Mouse (Mus musculus) liver, embryonic 14.5 days (tissue): ENCODE measurements at regions not wholly inside any gene's neighbourhood (a gene's known extent, or its start where the extent isn't known, plus 50 kb on each side); places are given as distances from the start of the nearest gene placed in this dataset.

Experiments used
- ATAC-seq: fragments of 200-750 bp; cut with Nextera tagmentation; 2 replicates; pipeline ENCODE4 v1.8.0; 2017; ENCODE audit warnings: moderate number of reproducible peaks, mild to moderate bottlenecking, moderate library complexity; ENCODE audit not compliant: insufficient read depth
- DNase-seq, 3 experiments: peaks; one replicate each; pipeline ENCODE4 v3.0.0-alpha.2; 2012 to 2013; ENCODE audit warnings: low read depth in 3 of 3, low spot score in 3 of 3
- H3K27ac ChIP-seq: fragments of 300-500 bp; sonication (generic); 2 replicates; pipeline ENCODE4 v1.5.1; 2014; ENCODE audit warnings: moderate library complexity, mild to moderate bottlenecking, control low read depth, inconsistent platforms
- H3K27me3 ChIP-seq: fragments of 300-500 bp; sonication (generic); 2 replicates; pipeline ENCODE4 v1.6.1; 2014; ENCODE audit warnings: mild to moderate bottlenecking, low read length, moderate library complexity; ENCODE audit not compliant: control insufficient read depth, insufficient read depth
- H3K36me3 ChIP-seq: fragments of 300-500 bp; sonication (generic); replicated peaks from 2 replicates; pipeline ENCODE4 v1.6.1; 2014; ENCODE audit warnings: low read depth; ENCODE audit not compliant: control insufficient read depth, insufficient read depth
- H3K4me1 ChIP-seq, 2 experiments: fragments of 200-500 bp in 1 of 2; fragments of 300-500 bp in 1 of 2; sonication (generic) in 1 of 2; replicated peaks; 2 replicates each; pipeline ENCODE4 v1.6.1; 2012 to 2014; ENCODE audit warnings: antibody characterized with exemption in 1 of 2, inconsistent platforms in 1 of 2, low read length in 1 of 2; ENCODE audit not compliant: control insufficient read depth in 2 of 2, insufficient read depth in 2 of 2
- H3K4me2 ChIP-seq: fragments of 300-500 bp; sonication (generic); 2 replicates; pipeline ENCODE4 v1.6.1; 2014; ENCODE audit warnings: low read depth, mild to moderate bottlenecking, control low read depth, moderate library complexity
- H3K4me3 ChIP-seq, 2 experiments: fragments of 200-500 bp in 1 of 2; fragments of 300-500 bp in 1 of 2; sonication (generic) in 1 of 2; 2 replicates each; pipeline ENCODE4 v1.5.1; 2012 to 2014; ENCODE audit warnings: low read depth in 2 of 2, low read length in 2 of 2, mild to moderate bottlenecking in 2 of 2, control low read depth in 1 of 2, inconsistent platforms in 1 of 2, moderate library complexity in 1 of 2; ENCODE audit not compliant: insufficient read depth in 1 of 2
- H3K9ac ChIP-seq: fragments of 300-500 bp; sonication (generic); replicated peaks from 2 replicates; pipeline ENCODE4 v1.6.1; 2014; ENCODE audit warnings: mild to moderate bottlenecking, control low read depth, moderate library complexity
- H3K9me3 ChIP-seq: fragments of 300-500 bp; sonication (generic); 2 replicates; pipeline ENCODE4 v1.6.1; 2016; ENCODE audit warnings: low read length, mixed read lengths; ENCODE audit not compliant: control insufficient read depth
- CTCF ChIP-seq: IDR thresholded peaks from 2 replicates; pipeline ENCODE4 v1.5.1; 2016; ENCODE audit warnings: antibody characterized with exemption, low read depth, control low read depth
- EP300 ChIP-seq: IDR thresholded peaks from 2 replicates; pipeline ENCODE4 v1.6.1; 2016; ENCODE audit warnings: antibody characterized with exemption, low read depth
- WGBS: fragments of 180-500 bp; shearing (Covaris S2); extraction: QIAGEN DNeasy Blood & Tissue Kit; methylation state at CpG from one replicate; pipeline ENCODE4 v1.1.7; 2014; ENCODE audit not compliant: insufficient replicate concordance; 5-methylcytosine and 5-hydroxymethylcytosine counted together

DNA sequence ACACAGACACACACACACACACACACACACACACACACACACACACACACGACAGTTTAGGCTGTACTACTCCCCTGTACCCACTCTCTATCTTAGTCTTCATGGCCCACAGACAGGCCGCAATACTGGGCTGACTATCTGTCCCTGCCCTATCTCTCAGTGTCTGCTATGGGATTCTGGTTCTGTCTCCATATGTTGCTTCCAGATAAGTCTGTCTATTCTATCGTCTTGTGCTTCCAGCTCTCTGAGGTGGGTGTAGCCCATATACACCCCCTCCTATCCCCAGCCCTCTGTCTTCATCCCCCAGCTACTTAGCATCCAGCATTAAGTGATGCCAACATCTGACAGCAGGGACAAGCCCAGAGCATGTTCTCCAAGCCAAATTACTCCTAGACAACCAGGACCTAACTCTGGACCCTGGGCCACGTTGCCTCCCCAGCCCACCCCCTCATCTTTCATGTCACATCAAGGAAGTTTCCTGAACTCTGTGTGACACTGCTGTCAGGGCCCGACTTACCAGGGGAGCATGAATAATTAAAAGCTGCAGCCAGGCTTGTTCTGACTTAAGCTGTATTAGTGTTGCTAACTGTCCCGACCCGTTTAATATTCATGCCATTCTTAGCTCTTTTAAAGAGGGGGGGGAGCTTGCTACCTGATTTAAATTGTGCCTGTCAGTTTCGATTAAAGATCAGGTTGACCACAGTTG, 79.6 kb upstream of the Grik3 start:
- H3K4me2 ChIP-seq, result no peak overlapping the region
- H3K27me3 ChIP-seq, result no peaks in the 10 kb centered on the region
- ATAC-seq, result peak; percentile 93
- H3K27ac ChIP-seq, result no peak overlapping the region
- no peaks in the 10 kb centered on the region for H3K9me3 ChIP-seq
- WGBS, result 29% methylated on average over 8 of the region's 8 CpGs
- H3K4me3 ChIP-seq, result no peak overlapping the region
- peak; percentile 33 to 45 (median 45) for DNase-seq
- H3K4me1 ChIP-seq, result peaks cover 0 to 10% of the 10 kb centered on the region in 2 experiments; a peak in 2 of 4 replicates
- H3K9ac ChIP-seq, result no peak overlapping the region
- peak; percentile 70 for TF ChIP-seq EP300
- no peak for TF ChIP-seq CTCF
- H3K36me3 ChIP-seq, result no peaks in the 10 kb centered on the region

- H3K36me3 ChIP-seq, result no peaks in the 10 kb centered on the region
- H3K4me2 ChIP-seq, result no peak overlapping the region
- H3K27ac ChIP-seq, result no peak overlapping the region
- no peak for TF ChIP-seq CTCF
- H3K4me1 ChIP-seq, result no peaks in the 10 kb centered on the region
- WGBS, result 69% methylated on average over 13 of the region's 13 CpGs
- ATAC-seq, result no peak
- no peaks in the 10 kb centered on the region for H3K27me3 ChIP-seq
- H3K9ac ChIP-seq, result no peak overlapping the region
- no peak for DNase-seq
- H3K4me3 ChIP-seq, result no peak overlapping the region
- H3K9me3 ChIP-seq, result no peaks in the 10 kb centered on the region
These were observed 91.0 kb upstream of the Grik3 start for GRCm38 (mm10) chr4:125399376-125400112.

DNA sequence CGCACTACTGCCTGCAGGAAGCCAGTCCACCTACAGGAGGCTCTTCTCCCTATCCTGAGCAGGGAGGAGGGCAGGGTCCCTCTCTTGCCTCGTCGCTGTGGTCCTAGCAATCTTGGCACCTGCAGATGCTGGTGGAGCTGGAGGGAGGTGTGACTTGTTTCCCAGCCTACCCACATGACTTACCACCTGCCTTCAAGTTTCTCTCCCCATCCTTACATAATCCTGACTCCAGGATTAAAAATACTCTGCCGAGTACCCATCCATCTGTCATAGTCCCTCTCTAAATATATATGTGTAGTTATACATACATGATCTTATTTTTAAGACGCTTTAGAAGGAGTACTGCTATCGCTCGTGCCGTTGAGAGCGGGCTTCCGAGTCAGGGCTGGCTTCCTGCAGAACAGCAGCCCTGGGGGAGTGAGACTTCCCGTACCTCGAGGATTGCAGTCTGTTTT, 93.5 kb upstream of the Grik3 start:
- no peak overlapping the region for H3K9ac ChIP-seq
- ATAC-seq, result no peak
- no peaks in the 10 kb centered on the region for H3K36me3 ChIP-seq
- H3K4me1 ChIP-seq, result no peaks in the 10 kb centered on the region
- DNase-seq, result no peak
- H3K27me3 ChIP-seq, result no peaks in the 10 kb centered on the region
- WGBS, result 46% methylated on average over 12 of the region's 12 CpGs
- no peak overlapping the region for H3K4me3 ChIP-seq
- no peak overlapping the region for H3K4me2 ChIP-seq
- TF ChIP-seq EP300, result no peak
- TF ChIP-seq CTCF, result no peak
- H3K9me3 ChIP-seq, result no peaks in the 10 kb centered on the region
- no peak overlapping the region for H3K27ac ChIP-seq

GRCm38 (mm10) chr4:125391269-125391668, 99.2 kb upstream of the Grik3 start:
- no peaks in the 10 kb centered on the region for H3K36me3 ChIP-seq
- WGBS, result 53% methylated on average over 6 of the region's 6 CpGs

DNA sequence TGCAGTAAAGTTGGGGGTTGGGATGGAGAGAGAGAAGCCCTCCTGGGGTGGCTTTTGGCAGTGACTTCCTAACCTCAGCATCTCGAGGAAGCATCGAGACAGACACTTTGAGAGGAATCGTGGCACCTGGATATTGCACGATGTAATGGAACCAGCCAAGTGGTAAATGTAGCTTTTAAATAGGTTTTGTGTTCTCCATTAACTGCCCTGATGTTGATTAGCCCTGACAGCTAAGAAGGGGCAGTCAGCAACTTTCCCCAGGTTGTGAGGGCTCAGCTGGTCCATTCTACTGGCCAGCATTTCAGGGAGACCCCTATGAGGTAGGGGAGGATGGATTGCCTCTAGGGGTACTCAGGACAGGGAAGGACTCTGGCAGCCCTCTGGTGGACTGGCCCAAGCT, 104.7 kb upstream of the Grik3 start:
- WGBS, result 54% methylated on average over 4 of the region's 4 CpGs
- H3K4me1 ChIP-seq, result no peaks in the 10 kb centered on the region
- no peak overlapping the region for H3K27ac ChIP-seq
- no peaks in the 10 kb centered on the region for H3K36me3 ChIP-seq
- H3K4me2 ChIP-seq, result no peak overlapping the region
- no peaks in the 10 kb centered on the region for H3K27me3 ChIP-seq
- H3K4me3 ChIP-seq, result no peak overlapping the region
- ATAC-seq (no peak), DNase-seq (no peak)
- no peak overlapping the region for H3K9ac ChIP-seq
- TF ChIP-seq EP300 (no peak), CTCF (no peak)
- no peaks in the 10 kb centered on the region for H3K9me3 ChIP-seq

More at GRCm38 (mm10) chr4:125391269-125391668, 99.2 kb upstream of the Grik3 start:
- Histone ChIP-seq H3K9me3 (no peaks in the 10 kb centered on the region), H3K4me3 (no peak overlapping the region), H3K27me3 (no peaks in the 10 kb centered on the region), H3K9ac (no peak overlapping the region), H3K4me2 (no peak overlapping the region), H3K4me1 (no peaks in the 10 kb centered on the region), H3K27ac (no peak overlapping the region)
- ATAC-seq (no peak), DNase-seq (no peak)
- TF ChIP-seq CTCF (no peak), EP300 (no peak)
